In genomic region chr10:77178691-77179090, GRCm38 (mm10) we compare ENCODE assay signal across 24 mouse cellular contexts. TPM values are rescaled to one million over a fixed set of nuclear protein-coding genes. Genes with fewer than 3 reads are reported as not detected.
DNase-seq lines count a peak whose midpoint lies in the region; TF ChIP-seq lines count a peak whose summit lies in the region.
"Had no signal": no experiment of that assay in that cellular context is flagged by ENCODE, and none has a peak within 500 bp of the region (broad histone marks: within the 10 kb centered on the region; RNA-seq: fewer than 3 reads in every experiment).

No protein-coding gene starts in this region.

- no peaks in the 10 kb centered on the region for H3K36me3 ChIP-seq in E14TG2a.4 (ENCODE audit: insufficient read depth, low read length)
- H3K36me3 ChIP-seq: embryonic facial prominence, embryonic 13.5 days; embryonic facial prominence, embryonic 15.5 days; forebrain, embryonic 10.5 days; forebrain, embryonic 12.5 days; G1E had no signal

- DNase-seq in ES-CJ7 (ENCODE audit: low read depth, low spot score) = peak; percentile 75
- DNase-seq in R1 (ENCODE audit: low read depth, low spot score) = peak; percentile 87
- DNase-seq in heart, postnatal 4 days = no peak
- no peak for DNase-seq in right cerebral cortex, postnatal 36 days (ENCODE audit: low spot score in 2 of 2)
- DNase-seq in c-Kit-positive CD71-positive TER-119-positive erythroid progenitor cells, embryonic 14.5 days (ENCODE audit: low spot score) = no peak
- DNase-seq: adrenal gland, adult 8-10 months; adrenal gland, postnatal 14 days; adrenal gland, postnatal 36 days; B cell, adult 2 months; cerebellum, adult 11 months; cerebellum, adult 18-20 months; cerebellum, adult 8-10 months; cerebellum, adult 9-11 months; cerebellum, postnatal 14 days; cerebellum, postnatal 36 days; embryo, embryonic 11 days had no signal

- H3K4me3 ChIP-seq in E14TG2a.4 (replicated peaks; ENCODE audit: low read length) = peak overlapping the region; percentile 72
- H3K4me3 ChIP-seq: embryonic facial prominence, embryonic 13.5 days; embryonic facial prominence, embryonic 15.5 days; erythroblast, embryonic 14.5 days; forebrain, embryonic 10.5 days; forebrain, embryonic 12.5 days had no signal

- H3K4me1 ChIP-seq in E14TG2a.4 (replicated peaks; ENCODE audit: low read depth, low read length) = peaks cover 58% of the 10 kb centered on the region
- H3K4me1 ChIP-seq: embryonic facial prominence, embryonic 13.5 days; embryonic facial prominence, embryonic 15.5 days; forebrain, embryonic 12.5 days had no signal

- TF ChIP-seq CTCF in E14TG2a.4 (conservative IDR thresholded peaks at IDR 0.05; ENCODE audit: low read length) = no peak

- H3K27me3 ChIP-seq in E14TG2a.4 (ENCODE audit: insufficient read depth, low read length) = no peaks in the 10 kb centered on the region
- H3K27me3 ChIP-seq: embryonic facial prominence, embryonic 13.5 days; embryonic facial prominence, embryonic 15.5 days; forebrain, embryonic 12.5 days; Patski had no signal

- no peaks in the 10 kb centered on the region for H3K9me3 ChIP-seq in E14TG2a.4 (ENCODE audit: low read length)
- H3K9me3 ChIP-seq: embryonic facial prominence, embryonic 13.5 days; embryonic facial prominence, embryonic 15.5 days; forebrain, embryonic 10.5 days; forebrain, embryonic 12.5 days; G1E had no signal

RNA-seq across cellular contexts. Expression of gene Col18a1, which starts 12.3 kb away (rescaled TPM):
- total RNA-seq in heart, postnatal 4 days (2021) = 10 to 100 TPM; 70.4 to 74.9 TPM

Comparison
In these comparisons a context has a peak if more than half of its experiments do, and no peak if none do; other contexts are left out.
1. DNase-seq: peak in ES-CJ7 (single experiment) and R1 (single experiment); none in heart, postnatal 4 days (single experiment), right cerebral cortex, postnatal 36 days (0 of 2) and c-Kit-positive CD71-positive TER-119-positive erythroid progenitor cells, embryonic 14.5 days (single experiment).